Mouse (Mus musculus) cerebellum, postnatal 14 days (tissue): ENCODE data around the gene Ugt1a9.
A peak's percentile ranks its signal among the peaks of the same experiment; 100 is the strongest.
"Not testable (repeated sequence)": the region's sequence is repeated elsewhere in the genome, so short reads cannot be mapped to it uniquely, and the experiment has no call there.

Source experiments
- DNase-seq, 2 experiments: peaks; one replicate each; pipeline ENCODE4 v3.0.0; 2021; ENCODE audit warnings: mixed read lengths in 2 of 2

Ugt1a9 gene

GRCm38 (mm10) chr1:88223011-88223515 lies 152.5 kb downstream of the Ugt1a9 start:
- DNase-seq = not testable (repeated sequence)

GRCm38 (mm10) chr1:88223591-88223990 lies 153.0 kb downstream of the Ugt1a9 start:
- no peak for DNase-seq

- DNase-seq = no peak
These were observed 153.6 kb downstream of the Ugt1a9 start for GRCm38 (mm10) chr1:88224029-88224776.

- not testable (repeated sequence) for DNase-seq
These were observed 154.7 kb downstream of the Ugt1a9 start for GRCm38 (mm10) chr1:88225301-88225700.

- no peak for DNase-seq
These were observed 155.1 kb downstream of the Ugt1a9 start for GRCm38 (mm10) chr1:88225741-88226140.

- DNase-seq = no peak
These were observed 156.2 kb downstream of the Ugt1a9 start, which contains the start of gene Mroh2a for GRCm38 (mm10) chr1:88226670-88227379. TSS of gene Mroh2a (plus strand) at chr1:88226986.

GRCm38 (mm10) chr1:88227482-88227881 lies 156.9 kb downstream of the Ugt1a9 start:
- no peak for DNase-seq

GRCm38 (mm10) chr1:88228121-88228520 lies 157.5 kb downstream of the Ugt1a9 start:
- no peak for DNase-seq

GRCm38 (mm10) chr1:88229566-88229965 lies 159.0 kb downstream of the Ugt1a9 start:
- no peak for DNase-seq

GRCm38 (mm10) chr1:88229986-88230385 lies 159.4 kb downstream of the Ugt1a9 start:
- no peak for DNase-seq

- no peak for DNase-seq
These were observed 159.8 kb downstream of the Ugt1a9 start for GRCm38 (mm10) chr1:88230421-88230820.

GRCm38 (mm10) chr1:88230981-88231802 lies 160.6 kb downstream of the Ugt1a9 start:
- DNase-seq = no peak

GRCm38 (mm10) chr1:88231803-88232499 lies 161.4 kb downstream of the Ugt1a9 start:
- DNase-seq = peak in 1 of 2 experiments; percentile 4

- DNase-seq = peak in 1 of 2 experiments; percentile 1
These were observed 162.2 kb downstream of the Ugt1a9 start for GRCm38 (mm10) chr1:88232664-88233380.

- peak in 1 of 2 experiments; percentile 1 for DNase-seq
These were observed 163.0 kb downstream of the Ugt1a9 start for GRCm38 (mm10) chr1:88233421-88234247.

- no peak for DNase-seq
These were observed 163.6 kb downstream of the Ugt1a9 start for GRCm38 (mm10) chr1:88234248-88234610.

- DNase-seq = no peak
These were observed 164.0 kb downstream of the Ugt1a9 start for GRCm38 (mm10) chr1:88234646-88235045.

GRCm38 (mm10) chr1:88235046-88235893 lies 164.7 kb downstream of the Ugt1a9 start:
- no peak for DNase-seq

- no peak for DNase-seq
These were observed 165.4 kb downstream of the Ugt1a9 start for GRCm38 (mm10) chr1:88235894-88236415.
